Mouse (Mus musculus) lung, embryonic 16.5 days (tissue): ENCODE data around the gene Gm42957. TPM values are rescaled to one million over a fixed set of nuclear protein-coding genes. Genes with fewer than 3 reads are reported as not detected.
A peak's percentile ranks its signal among the peaks of the same experiment; 100 is the strongest.
"Not testable (repeated sequence)": the region's sequence is repeated elsewhere in the genome, so short reads cannot be mapped to it uniquely, and the experiment has no call there.

Experiments used
- ATAC-seq: fragments of 200-750 bp; cut with Nextera tagmentation; 2 replicates; pipeline ENCODE4 v1.8.0; 2017; ENCODE audit warnings: low read depth, mild to moderate bottlenecking, moderate library complexity
- H3K27ac ChIP-seq: fragments of 300-500 bp; sonication (generic); 2 replicates; pipeline ENCODE4 v1.5.1; 2014; ENCODE audit warnings: mild to moderate bottlenecking, control low read depth, low read length
- H3K27me3 ChIP-seq: fragments of 300-500 bp; sonication (generic); 2 replicates; pipeline ENCODE4 v1.6.1; 2014; ENCODE audit warnings: low read depth, low read length, mixed read lengths; ENCODE audit not compliant: control insufficient read depth, insufficient read depth
- H3K36me3 ChIP-seq: fragments of 300-500 bp; sonication (generic); 2 replicates; pipeline ENCODE4 v1.6.1; 2014; ENCODE audit warnings: low read length; ENCODE audit not compliant: control insufficient read depth, insufficient read depth
- H3K4me1 ChIP-seq: fragments of 300-500 bp; sonication (generic); replicated peaks from 2 replicates; pipeline ENCODE4 v1.6.1; 2014; ENCODE audit warnings: low read length, mixed read lengths; ENCODE audit not compliant: control insufficient read depth, insufficient read depth
- H3K4me2 ChIP-seq: fragments of 300-500 bp; sonication (generic); 2 replicates; pipeline ENCODE4 v1.6.1; 2014; ENCODE audit warnings: low read depth, low read length, control low read depth
- H3K4me3 ChIP-seq: fragments of 300-500 bp; sonication (generic); 2 replicates; pipeline ENCODE4 v1.5.1; 2014; ENCODE audit warnings: mild to moderate bottlenecking, low read length, control low read depth
- H3K9ac ChIP-seq: fragments of 300-500 bp; sonication (generic); 2 replicates; pipeline ENCODE4 v1.6.1; 2014; ENCODE audit warnings: low read length, control low read depth
- H3K9me3 ChIP-seq: fragments of 300-500 bp; sonication (generic); 2 replicates; pipeline ENCODE4 v1.6.1; 2016; ENCODE audit warnings: low read length; ENCODE audit not compliant: control insufficient read depth
- WGBS: fragments of 180-500 bp; shearing (Covaris S2); extraction: QIAGEN DNeasy Blood & Tissue Kit; methylation state at CpG from one replicate; pipeline ENCODE4 v1.1.7; 2014; 5-methylcytosine and 5-hydroxymethylcytosine counted together
- polyA plus RNA-seq: library from polyadenylated mRNA; unstranded; fragments of >200 nt; fragmentation: Nextera tagmentation; extraction: Ambion mirVana; gene quantifications from 2 replicates; pipeline ENCODE4 v1.2.1, GENCODE M21; 2015

Gene Gm42957
- polyA plus RNA-seq, 1 experiment from 2014 or later: 0.24 TPM

DNA sequence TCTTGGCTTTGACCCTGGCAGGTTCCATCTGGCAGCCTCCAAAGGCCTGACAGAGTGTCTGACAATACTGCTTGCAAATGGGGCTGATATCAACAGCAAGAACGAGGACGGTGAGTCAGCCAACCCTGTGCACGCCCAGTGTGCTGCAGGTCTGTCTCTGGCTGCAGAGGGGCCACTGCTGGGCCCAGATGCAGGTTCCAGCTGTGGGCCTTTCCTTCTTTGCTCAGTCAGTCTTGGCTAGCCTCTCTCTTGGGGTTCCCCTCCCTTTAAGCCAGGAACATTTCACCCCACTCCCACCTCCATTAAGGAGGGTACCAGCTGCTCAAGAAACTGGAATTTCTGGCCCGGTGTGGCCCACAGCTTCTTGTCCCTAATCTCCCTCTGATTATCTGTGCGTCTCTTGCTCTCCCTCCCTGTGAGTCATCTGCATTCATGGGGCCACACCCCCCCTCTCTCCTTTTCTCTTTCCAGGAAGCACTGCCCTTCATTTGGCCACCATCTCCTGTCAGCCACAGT, 43.9 kb downstream of the Gm42957 start:
- H3K27ac ChIP-seq: no peak overlapping the region
- H3K36me3 ChIP-seq: no peaks in the 10 kb centered on the region
- no peaks in the 10 kb centered on the region for H3K9me3 ChIP-seq
- H3K9ac ChIP-seq: no peak overlapping the region
- no peaks in the 10 kb centered on the region for H3K4me1 ChIP-seq
- no peak overlapping the region for H3K4me2 ChIP-seq
- H3K4me3 ChIP-seq: no peak overlapping the region
- WGBS: 23% methylated on average over 5 of the region's 5 CpGs
- ATAC-seq: peak; percentile 17; the same call in 1 of the 2 replicates
- H3K27me3 ChIP-seq: peaks cover 6% of the 10 kb centered on the region

DNA sequence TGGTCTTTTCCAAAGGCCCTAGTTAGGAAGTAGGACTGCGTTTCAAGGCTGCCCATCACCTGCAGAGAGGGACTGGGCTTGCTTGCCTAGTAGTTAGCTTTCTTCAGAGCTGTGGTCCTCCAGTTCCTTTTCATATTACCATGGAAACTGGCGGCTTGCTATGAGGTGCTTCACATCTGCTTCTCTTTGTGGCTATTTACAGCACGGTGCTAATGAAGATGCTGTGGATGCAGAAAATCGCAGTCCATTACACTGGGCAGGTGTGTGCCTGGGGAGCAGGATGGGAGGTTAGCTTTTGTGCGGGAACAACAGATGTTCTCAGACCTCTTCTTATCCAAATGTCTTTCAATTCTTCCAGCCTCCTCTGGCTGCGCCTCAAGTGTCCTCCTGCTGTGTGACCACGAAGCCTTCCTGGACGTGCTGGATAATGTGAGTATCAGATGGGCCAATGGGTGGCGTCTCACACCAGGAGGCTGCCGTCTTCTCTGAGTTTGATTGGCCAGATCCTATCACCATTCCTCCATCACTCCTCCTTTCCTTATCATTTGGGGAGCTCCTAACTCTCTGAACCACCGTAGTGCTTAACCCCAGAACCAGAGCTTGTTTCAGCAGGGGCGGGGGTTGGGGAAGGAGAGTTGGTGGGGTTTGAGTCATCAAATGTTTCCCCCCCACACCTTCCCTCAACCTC, 45.1 kb downstream of the Gm42957 start:
- H3K27ac ChIP-seq: no peak overlapping the region
- no peak overlapping the region for H3K9ac ChIP-seq
- no peaks in the 10 kb centered on the region for H3K36me3 ChIP-seq
- H3K4me1 ChIP-seq: 0 out of 2 replicates have a peak, but pooled peaks cover 3% of the 10 kb centered on the region
- ATAC-seq: no peak
- H3K9me3 ChIP-seq: no peaks in the 10 kb centered on the region
- no peak overlapping the region for H3K4me2 ChIP-seq
- WGBS: 28% methylated on average over 12 of the region's 12 CpGs
- peaks cover 10% of the 10 kb centered on the region for H3K27me3 ChIP-seq
- no peak overlapping the region for H3K4me3 ChIP-seq

DNA sequence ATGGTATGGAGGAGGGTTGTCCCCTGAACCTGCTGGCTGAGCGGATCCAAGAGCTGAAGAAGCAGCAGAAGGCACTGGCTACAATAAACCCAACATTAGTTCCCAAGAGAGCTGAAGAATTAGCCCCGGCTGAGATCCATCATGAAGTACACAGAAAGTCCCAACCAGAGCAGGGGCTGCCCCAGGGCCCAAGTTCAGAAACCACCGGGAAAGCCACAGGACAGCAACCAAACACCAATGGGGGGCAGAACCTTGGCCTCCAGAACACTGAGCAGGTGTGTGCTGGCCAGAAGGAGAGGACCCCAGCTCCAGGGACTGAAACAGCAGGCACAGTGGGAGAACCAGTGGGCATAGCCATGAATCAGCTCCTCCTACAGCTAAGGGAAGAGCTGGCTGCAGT, 48.2 kb downstream of the Gm42957 start:
- no peak for ATAC-seq
- 0 out of 2 replicates have a peak, but pooled peaks cover 3% of the 10 kb centered on the region for H3K4me1 ChIP-seq
- peaks cover 10% of the 10 kb centered on the region for H3K27me3 ChIP-seq
- H3K9ac ChIP-seq: no peak overlapping the region
- no peak overlapping the region for H3K4me2 ChIP-seq
- H3K27ac ChIP-seq: no peak overlapping the region
- H3K4me3 ChIP-seq: no peak overlapping the region
- H3K36me3 ChIP-seq: no peaks in the 10 kb centered on the region
- WGBS: 87% methylated on average over 3 of the region's 3 CpGs
- H3K9me3 ChIP-seq: no peaks in the 10 kb centered on the region

DNA sequence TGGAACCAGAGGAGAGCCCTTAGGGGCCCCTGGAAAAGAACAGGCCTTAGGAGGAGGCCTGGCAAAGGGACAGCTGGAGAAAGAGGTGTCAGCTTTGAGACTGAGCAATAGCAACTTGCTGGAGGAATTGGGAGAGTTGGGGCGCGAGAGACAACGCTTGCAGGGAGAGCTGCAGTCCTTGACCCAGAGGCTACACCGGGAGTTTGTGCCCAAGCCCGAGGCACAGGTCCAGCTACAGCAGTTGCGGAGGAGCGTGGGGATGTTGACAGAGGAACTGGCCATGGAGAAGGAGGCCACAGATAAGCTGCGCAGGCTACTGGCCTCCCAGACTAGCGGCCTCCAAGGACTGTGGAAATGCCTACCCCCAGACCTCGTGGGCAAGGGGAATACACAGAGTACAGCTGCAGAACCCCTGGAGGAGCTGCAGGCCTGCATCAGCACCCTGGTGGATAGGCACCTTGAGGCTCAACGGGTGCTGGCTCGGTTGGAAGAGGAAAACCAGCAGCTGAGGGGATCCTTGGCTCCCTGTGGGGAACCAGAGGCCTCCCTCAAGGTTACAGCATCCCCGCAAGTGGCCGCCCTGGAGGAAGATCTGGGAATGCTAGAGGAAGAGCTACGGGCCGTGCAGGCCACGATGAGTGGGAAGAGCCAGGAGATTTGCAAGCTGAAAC, 49.0 kb downstream of the Gm42957 start:
- Histone ChIP-seq H3K36me3 (no peaks in the 10 kb centered on the region), H3K4me1 (0 out of 2 replicates have a peak, but pooled peaks cover 3% of the 10 kb centered on the region), H3K27me3 (peaks cover 10% of the 10 kb centered on the region), H3K27ac (no peak overlapping the region), H3K9me3 (no peaks in the 10 kb centered on the region), H3K9ac (peak overlapping the region; percentile 23), H3K4me3 (peak overlapping the region; percentile 29), H3K4me2 (peak overlapping the region; percentile 49)
- ATAC-seq: no peak
- WGBS: 43% methylated on average over 17 of the region's 17 CpGs

DNA sequence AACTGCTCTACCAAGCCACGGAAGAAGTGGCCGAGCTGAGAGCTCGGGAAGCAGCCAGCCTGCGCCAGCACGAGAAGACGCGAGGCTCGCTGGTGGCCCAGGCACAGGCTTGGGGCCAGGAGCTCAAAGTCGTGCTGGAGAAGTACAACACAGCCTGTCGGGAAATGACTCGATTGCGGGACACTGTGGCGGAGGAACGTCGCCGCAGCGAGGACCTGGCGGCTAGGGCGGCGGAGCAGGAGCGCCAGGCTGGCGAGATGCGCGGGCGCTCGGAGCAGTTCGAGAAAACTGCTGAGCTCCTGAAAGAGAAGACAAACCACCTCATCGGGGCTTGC, 49.5 kb downstream of the Gm42957 start:
- Histone ChIP-seq H3K4me1 (0 out of 2 replicates have a peak, but pooled peaks cover 3% of the 10 kb centered on the region), H3K4me2 (peak overlapping the region; percentile 49), H3K36me3 (no peaks in the 10 kb centered on the region), H3K9ac (peak overlapping the region; percentile 23), H3K4me3 (peak overlapping the region; percentile 29), H3K27ac (no peak overlapping the region), H3K9me3 (no peaks in the 10 kb centered on the region), H3K27me3 (peaks cover 10% of the 10 kb centered on the region)
- ATAC-seq: no peak
- WGBS: 19% methylated on average over 27 of the region's 28 CpGs

DNA sequence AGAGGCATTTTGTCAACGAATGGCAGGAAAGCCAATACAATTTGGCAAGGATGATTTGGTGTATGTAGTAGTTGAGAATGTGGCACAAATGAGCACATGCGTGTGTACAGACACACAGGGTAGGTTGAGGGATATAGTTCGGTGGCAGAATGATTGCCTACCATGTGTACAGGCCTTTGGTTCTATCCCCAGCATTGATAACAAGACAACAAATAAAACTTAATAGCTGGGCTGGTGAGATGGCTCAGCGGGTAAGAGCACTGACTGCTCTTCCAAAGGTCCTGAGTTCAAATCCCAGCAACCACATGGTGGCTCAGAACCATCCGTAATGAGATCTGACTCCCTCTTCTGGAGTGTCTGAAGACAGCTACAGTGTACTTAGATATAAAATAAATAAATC, 50.8 kb downstream of the Gm42957 start:
- H3K4me3 ChIP-seq, H3K4me2 ChIP-seq, H3K27ac ChIP-seq, H3K9me3 ChIP-seq, H3K9ac ChIP-seq, ATAC-seq, H3K36me3 ChIP-seq, H3K4me1 ChIP-seq, H3K27me3 ChIP-seq: not testable (repeated sequence)
- WGBS: 89% methylated on average over 5 of the region's 5 CpGs

DNA sequence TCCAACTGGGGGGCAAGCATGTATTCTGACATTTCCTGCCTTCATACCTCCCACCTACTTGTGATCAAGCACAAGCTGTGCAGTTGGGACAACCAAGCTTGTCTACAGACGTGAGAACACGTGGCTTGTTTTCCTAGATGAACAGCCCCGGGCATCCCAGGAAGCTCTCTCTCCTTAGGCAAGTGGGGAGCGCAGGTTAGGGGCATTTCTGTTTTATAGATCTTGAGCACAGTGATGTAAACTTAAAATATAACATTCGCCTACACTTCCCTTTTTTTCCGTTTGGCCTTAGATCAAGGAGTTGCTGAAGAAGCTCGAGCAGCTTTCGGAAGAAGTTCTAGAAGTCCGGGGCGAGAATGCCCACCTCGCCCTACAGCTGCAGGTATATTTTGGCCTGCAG, 53.6 kb downstream of the Gm42957 start:
- WGBS: 72% methylated on average over 11 of the region's 11 CpGs
- H3K4me1 ChIP-seq: peaks cover 5% of the 10 kb centered on the region; the same call in 1 of the 2 replicates
- H3K4me2 ChIP-seq: no peak overlapping the region
- no peak for ATAC-seq
- H3K27me3 ChIP-seq: peaks cover 7% of the 10 kb centered on the region
- no peak overlapping the region for H3K9ac ChIP-seq
- H3K36me3 ChIP-seq: no peaks in the 10 kb centered on the region
- H3K4me3 ChIP-seq: no peak overlapping the region
- H3K9me3 ChIP-seq: no peaks in the 10 kb centered on the region
- H3K27ac ChIP-seq: no peak overlapping the region

DNA sequence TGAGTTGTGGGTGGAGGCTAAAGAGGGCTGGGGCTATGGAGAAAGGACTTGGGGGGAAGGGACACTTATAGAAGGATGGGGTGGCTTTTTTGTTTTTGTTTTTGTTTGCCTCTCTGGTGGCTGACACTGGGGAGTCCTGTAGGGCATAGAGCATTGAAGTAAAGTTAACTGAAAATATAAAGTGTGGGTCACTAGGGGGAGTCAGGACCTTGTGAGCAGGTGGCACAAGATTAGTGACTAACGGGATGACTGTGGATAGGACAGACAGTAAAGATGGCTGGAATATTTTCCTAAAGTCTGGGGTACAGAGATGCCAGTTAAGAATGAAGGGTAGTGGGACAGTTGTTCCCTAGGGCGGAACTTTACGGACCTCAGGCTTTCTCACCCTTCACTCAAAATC, 55.0 kb downstream of the Gm42957 start:
- Histone ChIP-seq H3K4me1 (peaks cover 5% of the 10 kb centered on the region; the same call in 1 of the 2 replicates), H3K9me3 (no peaks in the 10 kb centered on the region), H3K27me3 (no peaks in the 10 kb centered on the region), H3K4me3 (no peak overlapping the region), H3K36me3 (no peaks in the 10 kb centered on the region), H3K27ac (no peak overlapping the region), H3K9ac (no peak overlapping the region), H3K4me2 (no peak overlapping the region)
- ATAC-seq: no peak
- 53% methylated on average over 3 of the region's 3 CpGs for WGBS

DNA sequence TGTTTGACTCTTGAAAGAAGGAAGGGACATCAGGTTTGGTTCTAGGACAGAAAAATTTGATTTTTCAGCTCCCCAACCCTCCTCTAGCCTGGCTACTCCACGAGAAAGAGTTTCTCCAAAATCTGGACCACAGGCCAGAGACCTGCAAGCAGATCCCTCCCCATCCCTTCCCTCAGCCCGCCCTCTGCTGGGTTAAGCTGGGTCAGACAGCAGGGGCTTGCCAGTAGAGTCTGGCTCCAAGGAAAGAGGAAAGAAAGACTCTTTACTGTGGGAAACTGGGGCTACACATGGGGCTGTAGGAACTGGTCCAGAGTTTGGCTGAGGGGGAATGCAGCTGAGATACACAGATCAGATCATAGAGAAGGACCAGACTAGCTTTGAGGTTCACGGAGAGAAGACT, 57.2 kb downstream of the Gm42957 start:
- H3K4me2 ChIP-seq: no peak overlapping the region
- H3K36me3 ChIP-seq: no peaks in the 10 kb centered on the region
- no peak for ATAC-seq
- no peaks in the 10 kb centered on the region for H3K27me3 ChIP-seq
- WGBS: 19% methylated on average over 3 of the region's 3 CpGs
- H3K27ac ChIP-seq: no peak overlapping the region
- no peak overlapping the region for H3K4me3 ChIP-seq
- no peak overlapping the region for H3K9ac ChIP-seq
- H3K4me1 ChIP-seq: peaks cover 10% of the 10 kb centered on the region
- H3K9me3 ChIP-seq: no peaks in the 10 kb centered on the region
